Mouse (Mus musculus): ENCODE results near the gene Pbxip1. TPM values are rescaled to one million over a fixed set of nuclear protein-coding genes. Genes with fewer than 3 reads are reported as not detected.

The Pbxip1 gene
- total RNA-seq, 2 experiments from 2014 or later = 179 to 196 TPM

GRCm38 (mm10) chr3:89430171-89431159, 6.0 kb upstream of the Pbxip1 start, which contains the start of gene Pygo2:
Gene Pygo2 (plus strand): TSS chr3:89430214.
- peak; percentile 98 for DNase-seq

- no peak for DNase-seq
These were observed 3.9 kb upstream of the Pbxip1 start for GRCm38 (mm10) chr3:89432606-89433005.

DNA sequence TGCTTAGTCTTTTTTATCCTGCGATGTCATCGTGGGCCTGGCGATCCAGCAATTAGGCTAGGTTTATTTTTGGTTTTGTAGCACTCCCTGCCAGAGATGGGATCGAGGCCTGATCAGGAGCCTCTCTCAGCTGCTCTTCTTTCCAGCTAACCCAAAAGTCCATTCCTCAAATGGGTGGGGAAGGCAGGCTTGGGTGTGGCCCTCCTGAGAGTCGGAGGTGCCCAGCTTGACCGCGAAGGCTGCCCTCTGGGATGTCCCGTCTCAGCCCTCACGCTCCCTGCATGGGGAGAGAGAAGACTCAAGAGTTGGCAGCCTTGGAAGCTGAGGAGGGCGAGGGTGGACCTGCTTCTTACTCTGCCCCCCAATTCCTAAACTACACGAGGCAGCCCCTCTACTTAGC, 2.0 kb upstream of the Pbxip1 start:
- DNase-seq = no peak

- no peak for DNase-seq
These were observed 1.5 kb upstream of the Pbxip1 start for GRCm38 (mm10) chr3:89435041-89435440.

DNA sequence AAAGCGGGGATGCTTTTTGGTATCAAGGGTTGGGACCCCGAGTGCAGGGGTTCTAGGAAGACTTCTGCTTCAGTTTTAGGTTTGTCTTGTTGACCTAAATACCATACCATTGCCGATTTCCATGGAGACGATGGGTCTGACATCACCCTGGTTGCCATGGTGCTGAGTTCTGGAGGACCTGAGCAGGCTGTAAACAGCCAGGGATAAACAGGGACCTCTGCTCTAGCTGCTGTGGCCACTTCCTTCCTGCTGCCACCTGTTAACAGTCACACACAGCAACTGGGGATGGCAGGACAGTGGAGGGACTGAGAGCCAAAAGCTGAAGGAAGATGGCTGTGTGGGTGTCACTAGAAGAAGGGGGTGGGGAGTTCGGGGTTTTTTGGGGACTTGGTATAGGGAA, 763 bp downstream of the Pbxip1 start:
- no peak for DNase-seq

DNA sequence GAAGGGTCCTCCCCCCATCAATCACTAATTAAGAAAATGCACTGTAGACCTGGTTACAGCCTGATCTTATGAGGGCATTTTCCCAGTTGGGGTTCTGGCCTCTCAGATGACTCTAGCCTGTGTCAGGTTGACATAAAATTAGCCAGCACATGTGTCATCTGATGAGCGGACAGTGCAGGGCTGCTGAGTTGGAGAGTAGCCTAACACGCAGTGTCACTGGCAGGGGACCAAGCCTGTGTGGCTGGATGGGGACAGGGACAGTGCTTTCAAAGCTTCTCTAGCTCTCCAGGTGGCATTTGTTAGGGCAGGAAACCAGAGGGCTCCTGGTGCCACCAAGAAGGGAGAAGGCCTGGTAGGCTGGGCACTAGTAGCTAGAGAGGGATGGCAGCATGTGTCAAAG, 4.2 kb downstream of the Pbxip1 start:
- peak; percentile 81 for DNase-seq

DNA sequence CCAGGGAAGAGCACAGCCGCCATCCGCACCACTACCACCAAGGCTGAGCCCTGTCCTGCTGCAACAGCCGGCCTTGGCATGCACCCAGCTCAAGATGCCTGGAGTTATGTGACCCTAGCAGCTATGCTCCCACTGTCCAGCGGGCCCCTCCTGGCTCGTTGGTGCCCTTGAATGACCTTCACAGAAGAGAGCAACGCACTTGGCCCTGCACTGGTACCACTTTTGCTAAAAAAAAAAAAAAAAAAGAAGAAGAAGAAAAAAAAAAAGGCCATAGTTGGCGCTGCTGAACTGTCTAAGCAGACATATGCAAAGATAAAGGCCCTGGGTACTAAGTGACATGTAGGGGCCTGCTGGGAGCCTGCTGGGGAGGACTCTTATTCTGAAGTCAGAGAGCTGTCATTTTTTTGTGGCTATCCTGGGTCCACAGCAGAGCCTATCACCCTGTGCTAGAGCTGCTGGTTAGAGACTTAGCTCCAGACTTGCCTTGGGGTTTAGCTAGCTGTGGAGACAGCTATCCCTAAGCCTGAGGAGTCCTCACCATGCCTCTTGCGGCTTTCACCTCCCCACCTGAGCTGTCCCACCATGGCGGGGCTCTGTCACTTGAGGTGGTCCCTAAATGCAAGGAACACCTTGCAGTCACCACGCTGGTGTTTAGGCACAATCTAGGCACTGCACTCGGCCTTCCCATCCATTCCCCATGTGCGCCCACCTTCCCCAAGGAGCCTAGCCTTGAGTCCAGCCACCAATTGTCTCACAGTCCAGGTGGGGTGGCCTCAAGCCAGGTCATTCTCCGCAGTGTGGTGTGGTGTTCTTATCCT, 12.4 kb downstream of the Pbxip1 start:
- peak; percentile 48 for DNase-seq

- peak; percentile 62 for DNase-seq
These were observed 13.0 kb downstream of the Pbxip1 start for GRCm38 (mm10) chr3:89449541-89449940.

- no peak for DNase-seq
These were observed 15.4 kb downstream of the Pbxip1 start for GRCm38 (mm10) chr3:89451916-89452315.

DNA sequence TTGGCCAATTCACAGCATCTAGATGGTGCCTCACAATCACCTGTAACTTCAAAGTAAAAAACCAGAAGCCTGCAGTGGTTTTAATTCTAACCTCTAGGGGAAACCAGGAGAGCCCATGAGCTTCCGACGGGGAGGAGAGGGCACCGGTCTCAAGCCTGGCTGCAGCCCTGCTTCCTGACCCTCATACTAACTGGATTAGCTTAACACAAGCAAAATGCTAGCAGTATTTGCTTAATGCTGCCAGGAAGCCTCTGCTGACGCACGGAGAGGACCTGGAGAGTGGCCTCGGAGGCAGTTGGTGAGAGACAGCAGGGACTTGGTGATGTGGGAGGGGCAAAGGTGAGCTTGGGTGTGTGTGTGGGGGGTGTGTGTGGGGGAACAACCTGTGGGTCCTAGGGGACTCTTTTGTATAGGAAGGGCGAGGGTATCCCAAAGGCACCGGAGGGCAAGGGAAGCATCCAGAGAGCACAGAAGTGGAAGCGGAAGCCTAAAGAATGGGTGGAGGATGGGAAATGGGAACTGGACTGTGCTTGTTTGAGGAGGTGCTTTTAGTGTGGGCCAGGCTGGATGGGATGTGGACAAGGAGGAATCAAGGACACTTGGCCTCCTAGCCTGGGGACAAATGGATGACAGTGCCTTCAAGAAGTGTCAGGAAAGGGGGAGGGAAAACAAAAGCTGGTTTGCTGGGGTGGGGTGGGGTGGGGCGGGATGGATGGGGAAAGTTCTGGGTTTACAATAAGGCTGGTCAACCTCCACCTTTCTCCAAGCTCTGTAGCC, 18.1 kb downstream of the Pbxip1 start, which contains the start of gene Pmvk:
Gene Pmvk, plus strand, starts transcription at position 141 of the 777 bp plus-strand sequence.
- DNase-seq = no peak

GRCm38 (mm10) chr3:89455786-89456285, 19.3 kb downstream of the Pbxip1 start:
- DNase-seq = no peak

DNA sequence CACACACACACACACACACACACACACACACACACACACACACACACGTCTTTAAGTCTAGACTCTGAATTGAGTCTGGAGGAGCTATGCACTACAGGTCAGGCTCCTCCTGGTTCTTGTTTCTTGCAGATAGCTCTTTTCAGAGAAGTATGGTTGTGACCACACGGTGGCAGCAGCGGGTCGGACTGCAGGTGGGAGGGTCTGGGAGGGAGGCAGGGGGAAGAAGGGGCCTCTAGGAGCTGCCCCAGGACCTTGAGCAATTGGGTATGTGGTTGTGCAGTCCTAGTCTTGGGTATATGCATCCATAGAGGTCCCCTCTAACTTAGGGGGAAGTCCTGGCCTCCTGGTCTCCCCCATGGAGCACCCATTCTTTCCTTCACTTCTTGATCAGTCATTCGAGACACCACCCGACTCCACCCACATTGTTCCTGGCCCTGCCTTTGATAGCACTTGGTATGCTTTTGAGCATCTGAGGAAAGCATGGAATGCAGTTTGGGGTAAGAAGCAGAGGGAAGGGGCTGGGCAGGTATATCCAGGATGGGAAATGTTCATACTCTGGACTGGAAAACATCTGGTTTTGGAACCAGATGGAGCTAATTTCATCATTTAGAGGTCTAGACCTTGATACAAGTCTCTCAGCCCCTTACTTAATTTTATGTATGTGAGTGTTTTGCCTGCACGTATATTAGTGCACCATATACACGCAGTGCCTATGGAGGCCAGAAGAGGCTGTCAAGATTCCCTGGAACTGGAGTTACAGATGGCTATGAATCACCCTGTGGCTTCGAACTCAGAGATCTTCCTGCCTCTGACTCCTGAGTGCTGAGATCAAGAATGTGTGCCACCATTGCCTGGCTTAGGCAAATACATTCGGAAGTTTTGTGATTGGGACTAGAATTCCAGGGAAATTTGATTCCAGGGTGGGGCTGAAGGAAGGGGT, 20.5 kb downstream of the Pbxip1 start:
- no peak for DNase-seq

GRCm38 (mm10) chr3:89458372-89458964, 22.0 kb downstream of the Pbxip1 start:
- DNase-seq = no peak

- peak; percentile 84 for DNase-seq
These were observed 22.7 kb downstream of the Pbxip1 start for GRCm38 (mm10) chr3:89458965-89459807.

DNA sequence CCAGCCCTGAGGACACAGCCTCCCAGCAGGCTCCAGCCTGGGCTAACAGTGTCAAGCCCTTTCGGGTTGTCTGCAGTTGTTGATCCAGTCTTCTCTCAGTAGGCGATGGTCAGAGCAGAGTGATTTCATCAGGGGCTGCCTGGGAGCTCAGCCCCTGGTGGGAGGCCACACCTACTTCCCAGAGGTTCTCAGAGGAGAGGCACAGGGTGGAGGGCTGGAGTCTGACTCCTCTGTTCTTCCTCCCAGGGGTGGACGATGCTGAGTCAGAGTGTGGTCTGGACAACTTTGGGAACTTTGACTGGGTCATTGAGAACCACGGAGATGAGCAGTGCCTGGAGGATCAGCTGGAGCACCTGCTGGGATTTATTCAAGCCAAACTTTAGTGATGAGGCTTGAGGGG, 31.8 kb downstream of the Pbxip1 start:
- peak; percentile 26 for DNase-seq

GRCm38 (mm10) chr3:89472280-89472679, 35.8 kb downstream of the Pbxip1 start:
- DNase-seq = no peak

- DNase-seq = no peak
These were observed 37.3 kb downstream of the Pbxip1 start for GRCm38 (mm10) chr3:89473838-89474237.

- DNase-seq = no peak
These were observed 42.5 kb downstream of the Pbxip1 start for GRCm38 (mm10) chr3:89479055-89479454.

- DNase-seq = no peak
These were observed 45.0 kb downstream of the Pbxip1 start for GRCm38 (mm10) chr3:89481488-89481887.
